Mouse (Mus musculus) brain, embryonic 14.5 days (tissue): ENCODE data around the gene Dap.

ENCODE experiments used
- CTCF ChIP-seq: fragments of 200-500 bp; IDR thresholded peaks from 2 replicates; pipeline ENCODE4 v1.5.1; 2012; ENCODE audit warnings: inconsistent platforms, mild to moderate bottlenecking, moderate library complexity, borderline replicate concordance; ENCODE audit not compliant: insufficient read depth, insufficient read length; ENCODE audit errors: extremely low read depth
- POLR2A ChIP-seq: fragments of 200-500 bp; IDR thresholded peaks from 2 replicates; pipeline ENCODE4 v1.6.1; 2012; ENCODE audit warnings: mild to moderate bottlenecking, inconsistent platforms, borderline replicate concordance; ENCODE audit not compliant: poor library complexity, insufficient read depth, insufficient read length, severe bottlenecking; ENCODE audit errors: extremely low read depth

DNA sequence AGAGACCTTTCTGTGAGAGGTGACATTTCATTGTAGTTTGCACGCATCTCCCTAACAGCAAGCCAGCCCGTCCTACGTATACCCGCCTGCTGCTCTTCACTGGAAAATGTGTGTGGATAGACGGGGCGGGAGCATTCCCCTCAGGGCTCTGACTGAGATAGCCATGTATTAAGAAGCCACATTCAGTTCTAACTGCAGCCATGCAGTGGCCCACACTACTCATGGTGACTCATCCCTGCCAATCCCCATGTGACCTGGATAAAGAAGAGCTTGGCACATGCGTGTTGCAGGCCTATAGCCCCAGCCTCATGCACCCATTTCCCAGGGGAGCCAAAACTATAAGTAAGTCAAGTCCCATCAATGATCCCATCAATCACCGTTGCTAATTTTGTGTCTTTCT is 3.7 kb downstream of the Dap start:
- TF ChIP-seq POLR2A (no peak), CTCF (no peak)
